Mouse (Mus musculus): ENCODE measurements around the gene Mark2. TPM values are rescaled to one million over a fixed set of nuclear protein-coding genes. Genes with fewer than 3 reads are reported as not detected.

The Mark2 gene
- polyA plus RNA-seq, 1 experiment from 2014 or later, result 72.0 TPM

DNA sequence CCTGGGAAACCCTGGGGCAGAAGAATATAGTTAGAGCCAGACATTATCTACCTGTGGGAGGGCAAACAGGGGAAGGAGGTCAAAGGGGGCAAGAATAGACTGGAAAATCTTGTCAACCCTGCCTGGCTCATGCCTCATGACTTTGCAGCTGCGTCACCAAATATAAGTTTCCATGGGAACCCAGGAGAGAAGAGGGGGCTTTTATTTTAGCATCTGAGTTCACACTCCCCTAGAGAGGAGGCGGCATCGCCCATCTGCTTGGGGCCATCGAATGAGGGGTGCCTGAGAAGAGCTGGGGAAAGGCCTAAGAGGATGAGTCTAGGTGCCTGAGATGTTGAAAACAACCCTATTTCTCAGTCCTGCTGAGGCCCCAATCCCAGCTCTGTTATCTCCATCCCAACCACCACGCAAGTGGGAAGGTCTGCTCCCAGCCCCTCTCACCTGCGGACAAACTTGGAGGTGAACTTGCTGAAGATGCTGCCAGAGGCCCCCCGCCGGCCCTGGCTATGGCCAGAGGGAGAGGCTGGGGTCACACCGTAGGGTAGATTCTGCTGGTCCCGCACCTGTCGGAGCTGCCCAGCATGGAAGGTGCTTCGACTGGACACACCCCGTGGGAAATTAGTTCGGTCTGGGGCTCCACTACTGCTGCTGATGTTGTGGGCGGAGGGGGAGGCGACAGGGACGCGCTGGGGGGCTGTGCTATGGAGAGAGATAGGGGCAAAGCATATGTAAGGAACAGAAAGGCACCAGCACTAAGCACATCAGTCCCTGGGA is 60.9 kb downstream of the Mark2 start:
- no peak overlapping the region for H3K4me3 ChIP-seq
- no peak overlapping the region for H3K9ac ChIP-seq
- peaks cover 29% of the 10 kb centered on the region for H3K4me1 ChIP-seq
- no peak overlapping the region for H3K27ac ChIP-seq
- no peaks in the 10 kb centered on the region for H3K27me3 ChIP-seq (replicated peaks)
- H3K36me3 ChIP-seq, result peaks cover 89% of the 10 kb centered on the region
- H3K9me3 ChIP-seq, result no peaks in the 10 kb centered on the region
- 89% methylated on average over 18 of the region's 18 CpGs for WGBS
- ATAC-seq (ENCODE audit: low FRiP score, low read depth), result no peak
- no peak overlapping the region for H3K4me2 ChIP-seq (replicated peaks)

DNA sequence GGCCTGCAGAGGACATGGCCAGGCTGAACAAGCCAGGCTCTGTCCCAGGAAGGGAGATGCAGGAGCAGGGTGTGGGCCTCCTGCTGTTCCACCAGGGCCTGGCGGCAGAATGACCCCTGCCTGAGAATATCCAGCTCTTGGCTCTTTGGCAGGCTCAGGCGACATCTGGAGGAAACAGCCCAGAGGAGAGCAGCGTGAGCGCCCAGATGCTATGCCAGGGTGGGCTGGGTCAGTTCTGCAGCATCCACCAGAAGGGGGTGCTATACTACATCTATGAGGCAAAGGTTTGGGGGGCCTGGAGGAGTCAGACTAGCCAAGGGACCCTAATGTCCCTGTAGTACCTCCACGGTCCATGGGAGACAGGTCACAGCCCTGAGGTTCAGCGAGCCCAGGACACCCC is 62.5 kb downstream of the Mark2 start:
- WGBS, result 50% methylated on average over 6 of the region's 6 CpGs
- Histone ChIP-seq H3K27ac (peak overlapping the region; percentile 37; the same call in 1 of the 2 replicates), H3K9me3 (no peaks in the 10 kb centered on the region), H3K4me2 (replicated peaks) (no peak overlapping the region), H3K27me3 (replicated peaks) (no peaks in the 10 kb centered on the region), H3K4me3 (no peak overlapping the region), H3K9ac (peak overlapping the region; percentile 42; the same call in 1 of the 2 replicates), H3K4me1 (peaks cover 44% of the 10 kb centered on the region), H3K36me3 (peaks cover 88% of the 10 kb centered on the region)
- ATAC-seq (ENCODE audit: low FRiP score, low read depth), result peak; percentile 49

DNA sequence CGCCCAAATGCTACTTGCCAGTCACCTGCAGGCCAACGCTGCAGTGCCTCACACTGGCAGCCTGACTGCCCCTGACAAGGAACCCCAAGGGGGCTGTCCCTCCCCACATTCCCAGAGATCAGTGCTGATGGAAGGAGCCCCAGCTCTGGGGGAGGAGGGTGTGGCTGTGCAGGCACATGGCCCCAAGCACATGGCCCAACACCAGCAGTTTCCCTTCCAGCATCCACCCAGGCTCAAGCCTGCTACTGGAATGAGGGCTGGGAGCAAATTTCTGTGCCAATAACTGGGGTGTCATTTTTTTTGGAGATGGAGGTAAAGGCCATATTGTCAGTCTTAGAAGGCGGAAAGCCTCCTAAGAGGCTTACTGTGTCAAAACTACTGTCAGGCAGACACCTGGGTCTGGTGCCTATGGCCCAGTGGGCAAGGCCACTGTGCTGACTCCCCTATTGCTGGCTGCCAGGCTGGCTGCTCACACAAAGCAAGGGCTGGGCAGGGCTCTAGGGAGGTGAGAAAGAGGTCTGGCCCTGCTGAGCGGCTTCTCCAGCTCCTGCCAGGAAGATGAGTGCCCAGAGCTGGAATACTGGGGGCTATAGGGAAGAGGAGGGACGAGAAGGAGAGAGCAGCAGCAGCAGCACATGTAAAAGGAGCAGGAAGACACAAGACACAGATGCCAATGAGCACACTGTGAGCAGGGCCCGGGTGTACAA is 63.3 kb downstream of the Mark2 start:
- WGBS, result 75% methylated on average over 6 of the region's 6 CpGs
- Histone ChIP-seq H3K36me3 (peaks cover 88% of the 10 kb centered on the region), H3K4me3 (no peak overlapping the region), H3K4me1 (peaks cover 45% of the 10 kb centered on the region), H3K27ac (peak overlapping the region; percentile 37; the same call in 1 of the 2 replicates), H3K27me3 (replicated peaks) (no peaks in the 10 kb centered on the region), H3K4me2 (replicated peaks) (no peak overlapping the region), H3K9ac (peak overlapping the region; percentile 42), H3K9me3 (no peaks in the 10 kb centered on the region)
- ATAC-seq (ENCODE audit: low FRiP score, low read depth), result no peak; the same call in 1 of the 2 replicates

DNA sequence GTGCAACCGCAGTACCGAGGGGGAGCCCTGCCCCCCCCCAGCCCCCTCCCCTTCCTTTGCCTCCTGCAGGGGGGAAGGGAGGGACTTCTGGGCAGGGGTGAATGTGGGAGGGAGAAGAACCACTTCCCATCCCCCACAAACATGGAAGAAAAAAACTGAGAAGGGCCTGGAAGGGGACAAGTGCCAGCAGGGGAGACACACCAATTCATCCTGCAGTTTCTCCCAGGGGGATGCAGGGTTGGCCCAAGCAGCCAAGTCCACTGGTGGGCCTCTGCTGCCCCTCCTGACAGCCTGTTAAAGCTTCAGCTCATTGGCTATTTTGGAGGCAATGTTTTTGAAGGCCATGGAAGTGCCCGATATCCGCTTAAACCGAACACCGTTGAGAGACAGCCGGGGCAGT is 64.9 kb downstream of the Mark2 start:
- Histone ChIP-seq H3K4me1 (peaks cover 51% of the 10 kb centered on the region), H3K27me3 (replicated peaks) (no peaks in the 10 kb centered on the region), H3K4me2 (replicated peaks) (no peak overlapping the region), H3K36me3 (peaks cover 88% of the 10 kb centered on the region), H3K9ac (no peak overlapping the region), H3K4me3 (no peak overlapping the region), H3K9me3 (no peaks in the 10 kb centered on the region), H3K27ac (no peak overlapping the region; the same call in 1 of the 2 replicates)
- WGBS, result 66% methylated on average over 7 of the region's 7 CpGs
- ATAC-seq (ENCODE audit: low FRiP score, low read depth), result no peak

DNA sequence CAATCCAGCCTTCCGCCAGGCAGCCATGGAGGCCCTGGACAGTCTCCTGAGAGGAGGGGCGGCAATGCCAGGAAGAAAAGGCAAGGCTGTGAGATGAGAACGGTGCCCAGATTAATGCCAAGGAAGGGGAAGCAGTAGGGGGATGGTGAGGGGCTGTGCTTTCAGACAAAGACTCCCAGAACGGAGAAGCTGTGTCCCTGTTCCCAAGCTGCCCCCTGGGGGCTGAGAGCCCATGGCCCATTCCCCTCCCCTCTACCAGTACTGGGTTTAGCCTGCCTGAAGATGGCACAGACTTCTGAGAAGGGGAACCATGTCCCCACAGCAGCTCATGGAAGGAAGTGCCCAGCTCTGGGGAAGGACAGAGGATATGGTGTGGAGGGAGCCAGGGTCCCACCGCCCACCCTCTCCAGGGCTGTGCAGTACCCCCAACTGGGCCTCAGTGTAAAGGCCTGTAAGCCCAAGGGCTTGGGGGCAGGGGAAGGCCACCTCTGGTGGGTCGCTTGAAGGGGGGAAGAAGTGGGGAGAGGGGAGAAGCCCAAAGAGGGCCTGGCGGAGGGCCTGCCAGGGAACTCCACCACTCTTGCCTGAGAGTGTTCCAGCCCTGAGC is 65.5 kb downstream of the Mark2 start:
- Histone ChIP-seq H3K27me3 (replicated peaks) (no peaks in the 10 kb centered on the region), H3K4me2 (replicated peaks) (peak overlapping the region; percentile 30), H3K4me1 (peaks cover 57% of the 10 kb centered on the region), H3K9ac (peak overlapping the region; percentile 33; the same call in 1 of the 2 replicates), H3K9me3 (no peaks in the 10 kb centered on the region), H3K27ac (peak overlapping the region; percentile 57), H3K36me3 (peaks cover 88% of the 10 kb centered on the region), H3K4me3 (no peak overlapping the region)
- peak; percentile 42 for ATAC-seq (ENCODE audit: low FRiP score, low read depth)
- 47% methylated on average over 7 of the region's 7 CpGs for WGBS

DNA sequence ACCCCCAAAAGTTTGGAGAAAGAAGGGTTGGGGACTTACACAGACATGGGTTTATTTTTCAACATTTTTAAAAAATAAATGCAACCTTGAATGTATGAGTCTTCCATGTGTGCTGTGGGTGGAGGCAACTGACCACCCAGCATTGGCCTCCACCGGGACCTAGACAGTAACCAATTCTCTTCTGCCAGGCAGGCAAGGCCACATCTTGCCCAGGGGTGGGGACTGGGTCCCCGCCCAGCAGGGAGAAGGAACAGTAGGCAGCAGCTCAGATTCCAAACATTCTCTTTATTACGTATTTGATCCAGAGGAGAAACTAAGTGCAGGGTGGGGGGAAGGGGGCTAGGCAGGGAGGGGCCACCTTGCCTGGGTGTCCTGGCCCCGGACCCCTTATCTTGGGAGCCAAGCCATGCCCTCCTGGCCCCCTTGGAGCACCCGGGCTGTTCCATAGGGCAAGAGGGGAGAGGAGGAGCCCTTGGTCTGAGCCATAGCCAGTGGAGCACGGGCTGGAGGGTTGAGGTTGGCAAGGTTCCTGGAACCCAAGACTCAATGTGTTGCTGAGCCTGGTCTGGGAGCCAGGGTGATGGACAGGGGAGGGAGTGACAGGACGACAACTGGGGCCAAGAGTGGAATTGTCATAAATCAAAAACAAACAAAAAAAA is 66.4 kb downstream of the Mark2 start:
- Histone ChIP-seq H3K36me3 (peaks cover 88% of the 10 kb centered on the region), H3K9me3 (no peaks in the 10 kb centered on the region), H3K4me2 (replicated peaks) (peak overlapping the region; percentile 7; the same call in 1 of the 2 replicates), H3K27ac (no peak overlapping the region), H3K4me3 (no peak overlapping the region), H3K9ac (no peak overlapping the region), H3K4me1 (peaks cover 66% of the 10 kb centered on the region), H3K27me3 (replicated peaks) (no peaks in the 10 kb centered on the region)
- no peak for ATAC-seq (ENCODE audit: low FRiP score, low read depth)
- WGBS, result 55% methylated on average over 7 of the region's 7 CpGs

DNA sequence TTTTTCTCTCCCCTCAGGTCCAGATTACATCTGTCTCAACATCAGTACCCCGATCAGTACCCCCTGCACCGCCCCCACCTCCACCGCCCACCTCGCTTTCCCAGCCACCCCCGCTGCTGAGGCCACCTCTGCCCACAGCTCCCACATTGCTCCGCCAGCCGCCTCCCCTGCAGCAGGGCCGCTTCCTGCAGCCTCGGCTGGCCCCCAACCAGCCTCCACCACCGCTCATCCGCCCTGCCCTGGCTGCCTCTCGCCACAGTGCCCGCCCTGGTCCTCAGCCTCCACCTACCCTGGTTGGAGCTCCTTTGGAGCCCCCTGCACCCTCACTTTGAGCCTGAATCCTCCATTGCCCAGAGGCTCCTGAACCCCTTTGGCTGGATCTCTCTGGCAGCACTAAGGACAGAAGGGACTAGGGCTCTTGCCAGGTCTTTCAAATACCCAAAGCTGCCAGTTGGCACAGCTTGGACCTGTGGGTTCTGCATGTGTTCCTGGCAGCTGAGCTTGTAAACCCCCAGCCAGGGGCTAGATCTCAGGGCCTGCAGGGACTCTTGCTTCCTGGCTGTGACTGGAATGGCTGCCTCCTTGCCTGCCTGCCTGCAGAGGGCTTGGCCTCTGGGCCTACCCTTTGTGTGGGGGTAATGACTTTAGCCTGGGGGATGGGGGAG is 67.2 kb downstream of the Mark2 start:
- peaks cover 85% of the 10 kb centered on the region for H3K36me3 ChIP-seq
- H3K4me1 ChIP-seq, result peaks cover 74% of the 10 kb centered on the region
- H3K9me3 ChIP-seq, result no peaks in the 10 kb centered on the region
- WGBS, result 83% methylated on average over 12 of the region's 13 CpGs
- 0 out of 2 replicates have a peak overlapping the region, but pooled peaks have one; percentile 3 for H3K4me3 ChIP-seq
- 0 out of 2 replicates have a peak overlapping the region, but pooled peaks have one; percentile 44 for H3K9ac ChIP-seq
- H3K27me3 ChIP-seq (replicated peaks), result no peaks in the 10 kb centered on the region
- 0 out of 2 replicates have a peak overlapping the region, but pooled peaks have one; percentile 37 for H3K27ac ChIP-seq
- peak overlapping the region; percentile 22 for H3K4me2 ChIP-seq (replicated peaks)
- no peak for ATAC-seq (ENCODE audit: low FRiP score, low read depth)

DNA sequence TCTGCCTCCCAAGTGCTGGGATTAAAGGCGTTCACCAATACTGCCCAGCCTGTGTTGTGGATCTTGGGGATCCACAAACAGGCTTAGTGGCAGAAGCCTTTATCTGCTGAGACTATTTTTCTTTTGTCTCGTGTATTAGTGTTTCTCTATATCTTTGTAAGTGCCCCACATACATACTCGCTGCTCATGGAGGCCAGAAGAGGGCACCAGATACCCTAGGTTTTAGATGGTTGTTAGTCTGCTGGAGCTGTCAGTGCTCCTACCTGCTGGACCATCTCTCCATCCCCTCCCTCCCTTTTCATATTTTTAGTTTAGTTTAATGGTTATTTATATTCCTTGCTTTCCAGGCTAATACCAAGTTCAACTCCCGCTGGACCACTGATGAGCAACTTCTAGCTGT is 68.2 kb downstream of the Mark2 start:
- Histone ChIP-seq H3K27me3 (replicated peaks) (no peaks in the 10 kb centered on the region), H3K4me3 (no peak overlapping the region), H3K27ac (no peak overlapping the region), H3K4me2 (replicated peaks) (no peak overlapping the region), H3K36me3 (peaks cover 78% of the 10 kb centered on the region), H3K9ac (no peak overlapping the region), H3K9me3 (no peaks in the 10 kb centered on the region), H3K4me1 (peaks cover 67% of the 10 kb centered on the region)
- WGBS, result 90% methylated on average over 4 of the region's 4 CpGs
- ATAC-seq (ENCODE audit: low FRiP score, low read depth), result no peak

DNA sequence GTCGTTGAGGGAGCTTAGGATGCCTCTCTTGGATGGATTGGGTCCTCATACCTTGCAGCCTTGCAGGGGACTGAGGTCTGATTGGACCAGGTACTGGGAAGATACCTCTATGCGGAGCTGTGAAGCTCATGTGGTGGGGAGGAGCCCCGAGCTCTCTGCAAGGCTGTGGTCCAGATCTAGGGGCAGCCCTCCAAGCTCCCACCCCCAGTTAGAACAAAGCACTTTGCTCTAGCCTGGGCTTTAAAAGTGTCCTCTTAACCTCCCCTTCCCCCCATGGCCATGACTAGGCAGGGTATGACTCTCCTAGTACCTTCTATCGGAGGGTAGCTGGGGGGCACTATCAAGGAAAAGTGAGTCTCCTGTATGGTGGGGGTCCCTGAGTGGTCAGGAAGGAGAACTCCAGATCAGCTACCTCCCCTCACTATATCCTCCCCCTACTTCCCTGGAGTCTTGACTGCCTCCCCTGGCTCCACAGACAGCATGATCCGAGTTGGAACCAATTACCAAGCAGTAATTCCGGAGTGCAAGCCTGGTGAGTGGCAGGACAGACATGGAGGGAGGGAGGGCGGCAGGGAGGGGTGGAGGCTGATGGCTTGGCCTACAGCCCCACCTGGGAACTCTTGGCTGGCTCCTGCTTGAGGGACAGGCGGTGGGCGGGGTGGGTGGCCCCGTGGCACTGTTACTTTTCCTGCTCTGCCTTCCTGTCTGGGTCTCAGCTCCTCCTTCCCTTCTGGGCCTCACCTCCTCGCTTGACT is 72.2 kb downstream of the Mark2 start:
- Histone ChIP-seq H3K9ac (peak overlapping the region; percentile 99), H3K4me1 (peaks cover 69% of the 10 kb centered on the region), H3K4me3 (peak overlapping the region; percentile 97), H3K27me3 (replicated peaks) (no peaks in the 10 kb centered on the region), H3K4me2 (replicated peaks) (peak overlapping the region; percentile 92), H3K36me3 (peaks cover 45% of the 10 kb centered on the region), H3K9me3 (no peaks in the 10 kb centered on the region), H3K27ac (peak overlapping the region; percentile 32; the same call in 1 of the 2 replicates)
- ATAC-seq (ENCODE audit: low FRiP score, low read depth), result no peak
- WGBS, result 11% methylated on average over 11 of the region's 11 CpGs

DNA sequence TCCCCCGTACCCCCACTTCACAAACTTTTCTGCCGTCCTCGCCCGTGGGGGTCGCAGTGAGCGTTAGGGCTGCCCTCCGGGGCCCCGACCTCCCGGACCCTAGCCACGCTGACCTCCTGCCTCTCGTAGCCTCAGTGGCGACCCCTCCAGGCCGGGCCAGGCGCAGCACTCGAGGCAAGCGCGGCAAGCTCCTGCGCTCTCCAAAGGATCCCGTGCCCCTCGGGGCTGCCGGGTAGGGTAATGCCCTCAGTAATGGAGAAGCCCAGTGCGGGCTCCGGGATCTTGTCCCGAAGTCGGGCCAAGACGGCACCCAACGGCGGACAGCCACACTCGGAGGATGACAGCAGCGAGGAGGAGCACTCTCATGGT is 73.0 kb downstream of the Mark2 start:
- WGBS, result under 1% methylated on average over 30 of the region's 30 CpGs
- peak; percentile 17 for ATAC-seq (ENCODE audit: low FRiP score, low read depth)
- Histone ChIP-seq H3K9me3 (no peaks in the 10 kb centered on the region), H3K36me3 (peaks cover 38% of the 10 kb centered on the region), H3K4me2 (replicated peaks) (peak overlapping the region; percentile 92), H3K4me3 (peak overlapping the region; percentile 97), H3K27me3 (replicated peaks) (no peaks in the 10 kb centered on the region), H3K9ac (peak overlapping the region; percentile 99), H3K4me1 (peaks cover 69% of the 10 kb centered on the region), H3K27ac (peak overlapping the region; percentile 99)
